Mouse (Mus musculus): ENCODE data around the gene Sox5. TPM values are rescaled to one million over a fixed set of nuclear protein-coding genes. Genes with fewer than 3 reads are reported as not detected.

Sox5 gene
- polyA plus RNA-seq, 2 experiments: 1.6 to 1.7 TPM

- Histone ChIP-seq H3K9me3 (ENCODE audit: control insufficient read depth, low read length) (no peaks in the 10 kb centered on the region), H3K27ac (no peak overlapping the region), H3K4me2 (ENCODE audit: low read depth) (no peak overlapping the region), H3K27me3 (ENCODE audit: control insufficient read depth, insufficient read depth, low read length) (no peaks in the 10 kb centered on the region), H3K4me1 (replicated peaks; ENCODE audit: control insufficient read depth in 2 of 2, insufficient read depth in 2 of 2, low read length in 1 of 2) (no peaks in the 10 kb centered on the region), H3K36me3 (replicated peaks; ENCODE audit: control insufficient read depth, insufficient read depth, low read depth) (no peaks in the 10 kb centered on the region), H3K9ac (replicated peaks) (no peak overlapping the region), H3K4me3 (ENCODE audit: insufficient read depth in 1 of 2, low read depth in 2 of 2, low read length in 2 of 2) (no peak overlapping the region)
- no peak for TF ChIP-seq CTCF (IDR thresholded peaks at IDR 0.05; ENCODE audit: low read depth)
- TF ChIP-seq EP300 (IDR thresholded peaks at IDR 0.05; ENCODE audit: low read depth): no peak
- 72% methylated on average over 12 of the region's 12 CpGs for WGBS (ENCODE audit: insufficient replicate concordance)
- DNase-seq (ENCODE audit: low read depth in 3 of 3, low spot score in 3 of 3) (no peak), ATAC-seq (ENCODE audit: insufficient read depth) (no peak)
These were observed 676.1 kb downstream of the Sox5 start for GRCm38 (mm10) chr6:144105645-144106044.

GRCm38 (mm10) chr6:144103612-144104011 lies 678.2 kb downstream of the Sox5 start:
- DNase-seq (ENCODE audit: low read depth in 3 of 3, low spot score in 3 of 3) (no peak), ATAC-seq (ENCODE audit: insufficient read depth) (no peak)
- no peak overlapping the region for H3K4me3 ChIP-seq (ENCODE audit: insufficient read depth in 1 of 2, low read depth in 2 of 2, low read length in 2 of 2)
- no peaks in the 10 kb centered on the region for H3K4me1 ChIP-seq (replicated peaks; ENCODE audit: control insufficient read depth in 2 of 2, insufficient read depth in 2 of 2, low read length in 1 of 2)
- H3K27me3 ChIP-seq (ENCODE audit: control insufficient read depth, insufficient read depth, low read length): no peaks in the 10 kb centered on the region
- H3K36me3 ChIP-seq (replicated peaks; ENCODE audit: control insufficient read depth, insufficient read depth, low read depth): no peaks in the 10 kb centered on the region
- 75% methylated on average over 6 of the region's 6 CpGs for WGBS (ENCODE audit: insufficient replicate concordance)
- H3K9me3 ChIP-seq (ENCODE audit: control insufficient read depth, low read length): no peaks in the 10 kb centered on the region
- no peak overlapping the region for H3K4me2 ChIP-seq (ENCODE audit: low read depth)
- H3K9ac ChIP-seq (replicated peaks): no peak overlapping the region
- TF ChIP-seq EP300 (IDR thresholded peaks at IDR 0.05; ENCODE audit: low read depth): no peak
- TF ChIP-seq CTCF (IDR thresholded peaks at IDR 0.05; ENCODE audit: low read depth): no peak
- no peak overlapping the region for H3K27ac ChIP-seq

- no peak overlapping the region for H3K4me3 ChIP-seq (ENCODE audit: insufficient read depth in 1 of 2, low read depth in 2 of 2, low read length in 2 of 2)
- H3K9me3 ChIP-seq (ENCODE audit: control insufficient read depth, low read length): no peaks in the 10 kb centered on the region
- WGBS (ENCODE audit: insufficient replicate concordance): 30% methylated on average over 1 of the region's 1 CpGs
- no peak overlapping the region for H3K9ac ChIP-seq (replicated peaks)
- ATAC-seq (ENCODE audit: insufficient read depth) (no peak), DNase-seq (ENCODE audit: low read depth in 3 of 3, low spot score in 3 of 3) (no peak)
- no peaks in the 10 kb centered on the region for H3K4me1 ChIP-seq (replicated peaks; ENCODE audit: control insufficient read depth in 2 of 2, insufficient read depth in 2 of 2, low read length in 1 of 2)
- TF ChIP-seq EP300 (IDR thresholded peaks at IDR 0.05; ENCODE audit: low read depth) (no peak), CTCF (IDR thresholded peaks at IDR 0.05; ENCODE audit: low read depth) (no peak)
- H3K27me3 ChIP-seq (ENCODE audit: control insufficient read depth, insufficient read depth, low read length): no peaks in the 10 kb centered on the region
- no peak overlapping the region for H3K27ac ChIP-seq
- no peak overlapping the region for H3K4me2 ChIP-seq (ENCODE audit: low read depth)
- H3K36me3 ChIP-seq (replicated peaks; ENCODE audit: control insufficient read depth, insufficient read depth, low read depth): no peaks in the 10 kb centered on the region
These were observed 680.9 kb downstream of the Sox5 start for GRCm38 (mm10) chr6:144100852-144101251.

GRCm38 (mm10) chr6:144098119-144098518 lies 683.7 kb downstream of the Sox5 start:
- WGBS (ENCODE audit: insufficient replicate concordance): 14% methylated on average over 9 of the region's 9 CpGs
- no peak overlapping the region for H3K9ac ChIP-seq (replicated peaks)
- no peaks in the 10 kb centered on the region for H3K27me3 ChIP-seq (ENCODE audit: control insufficient read depth, insufficient read depth, low read length)
- no peak for ATAC-seq (ENCODE audit: insufficient read depth)
- no peak overlapping the region for H3K27ac ChIP-seq
- no peak for DNase-seq (ENCODE audit: low read depth in 3 of 3, low spot score in 3 of 3)
- no peak overlapping the region for H3K4me2 ChIP-seq (ENCODE audit: low read depth)
- H3K9me3 ChIP-seq (ENCODE audit: control insufficient read depth, low read length): no peaks in the 10 kb centered on the region
- TF ChIP-seq EP300 (IDR thresholded peaks at IDR 0.05; ENCODE audit: low read depth) (no peak), CTCF (IDR thresholded peaks at IDR 0.05; ENCODE audit: low read depth) (no peak)
- H3K36me3 ChIP-seq (replicated peaks; ENCODE audit: control insufficient read depth, insufficient read depth, low read depth): no peaks in the 10 kb centered on the region
- H3K4me3 ChIP-seq (ENCODE audit: insufficient read depth in 1 of 2, low read depth in 2 of 2, low read length in 2 of 2): no peak overlapping the region
- H3K4me1 ChIP-seq (replicated peaks; ENCODE audit: control insufficient read depth in 2 of 2, insufficient read depth in 2 of 2, low read length in 1 of 2): no peaks in the 10 kb centered on the region

GRCm38 (mm10) chr6:144088256-144088655 lies 693.5 kb downstream of the Sox5 start:
- no peaks in the 10 kb centered on the region for H3K27me3 ChIP-seq (ENCODE audit: control insufficient read depth, insufficient read depth, low read length)
- no peak overlapping the region for H3K4me3 ChIP-seq (ENCODE audit: insufficient read depth in 1 of 2, low read depth in 2 of 2, low read length in 2 of 2)
- peaks cover 0 to 3% of the 10 kb centered on the region in 2 experiments; a peak in 1 of 4 replicates for H3K4me1 ChIP-seq (replicated peaks; ENCODE audit: control insufficient read depth in 2 of 2, insufficient read depth in 2 of 2, low read length in 1 of 2)
- no peaks in the 10 kb centered on the region for H3K9me3 ChIP-seq (ENCODE audit: control insufficient read depth, low read length)
- DNase-seq (ENCODE audit: low read depth in 3 of 3, low spot score in 3 of 3) (no peak), ATAC-seq (ENCODE audit: insufficient read depth) (no peak)
- WGBS (ENCODE audit: insufficient replicate concordance): 64% methylated on average over 3 of the region's 3 CpGs
- H3K36me3 ChIP-seq (replicated peaks; ENCODE audit: control insufficient read depth, insufficient read depth, low read depth): no peaks in the 10 kb centered on the region
- no peak overlapping the region for H3K27ac ChIP-seq
- no peak overlapping the region for H3K4me2 ChIP-seq (ENCODE audit: low read depth)
- TF ChIP-seq EP300 (IDR thresholded peaks at IDR 0.05; ENCODE audit: low read depth) (no peak), CTCF (IDR thresholded peaks at IDR 0.05; ENCODE audit: low read depth) (no peak)
- H3K9ac ChIP-seq (replicated peaks): no peak overlapping the region

Measured in liver, embryonic 14.5 days (tissue).